Mouse (Mus musculus) kidney, adult 2 months (tissue): ENCODE results near the gene Tas2r143.

ENCODE experiments used
- CTCF ChIP-seq: fragments of 200-500 bp; conservative IDR thresholded peaks from 2 replicates; pipeline ENCODE4 v1.5.1; 2011; ENCODE audit warnings: low read depth, mild to moderate bottlenecking, control low read depth, low read length, moderate library complexity, mixed read lengths; ENCODE audit not compliant: insufficient read depth, insufficient read length
- POLR2A ChIP-seq: fragments of 200-500 bp; IDR thresholded peaks from one replicate; pipeline ENCODE4 v1.6.1; 2011; ENCODE audit warnings: low read depth, low read length, control low read depth

DNA sequence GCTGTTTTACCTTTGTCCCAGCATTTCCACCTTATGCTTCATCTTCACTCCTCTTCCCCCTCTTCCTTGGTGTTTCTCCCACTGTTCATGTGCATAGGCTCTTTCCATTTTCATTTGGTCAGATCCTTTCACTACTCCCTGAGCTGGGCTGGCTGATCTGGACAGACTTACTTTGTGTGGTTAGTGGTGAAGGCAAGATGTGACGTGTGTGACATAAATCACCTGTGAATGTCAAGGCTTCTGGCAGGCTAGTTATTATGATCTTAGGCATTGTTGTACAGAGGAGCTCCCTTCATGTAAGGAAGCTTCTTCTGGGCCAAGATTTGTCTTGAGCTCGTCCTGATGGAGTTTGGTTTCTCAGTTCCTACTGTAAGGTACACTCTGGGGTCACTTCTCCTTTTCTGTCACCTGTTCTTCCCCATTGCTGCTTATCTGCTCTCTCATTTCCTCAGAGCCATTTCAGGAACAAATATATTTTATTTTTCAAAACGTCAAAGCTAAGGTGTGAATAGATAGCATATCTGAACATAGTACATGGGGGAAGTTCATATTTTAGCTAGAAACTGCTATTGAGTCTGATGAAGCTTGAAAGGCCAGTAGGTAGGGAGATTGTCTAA is 2.9 kb upstream of the Tas2r143 start:
- TF ChIP-seq CTCF (no peak), POLR2A (no peak)
